Mouse (Mus musculus): ENCODE measurements around the gene Depdc7.

Gene Depdc7

GRCm38 (mm10) chr2:104703158-104703557 lies 39.5 kb downstream of the Depdc7 start:
- no peaks in the 10 kb centered on the region for H3K27me3 ChIP-seq (ENCODE audit: control insufficient read depth, insufficient read depth, low read length, poor library complexity, severe bottlenecking)
- DNase-seq (ENCODE audit: low read depth, low spot score) = no peak
- no peaks in the 10 kb centered on the region for H3K36me3 ChIP-seq (ENCODE audit: control insufficient read depth, insufficient read depth, low read length, poor library complexity, severe bottlenecking)

GRCm38 (mm10) chr2:104699659-104700058 lies 43.0 kb downstream of the Depdc7 start:
- DNase-seq (ENCODE audit: low read depth, low spot score) = no peak
- Histone ChIP-seq H3K27me3 (ENCODE audit: control insufficient read depth, insufficient read depth, low read length, poor library complexity, severe bottlenecking) (no peaks in the 10 kb centered on the region), H3K36me3 (ENCODE audit: control insufficient read depth, insufficient read depth, low read length, poor library complexity, severe bottlenecking) (no peaks in the 10 kb centered on the region)

GRCm38 (mm10) chr2:104692551-104692950 lies 50.1 kb downstream of the Depdc7 start:
- H3K27me3 ChIP-seq (ENCODE audit: control insufficient read depth, insufficient read depth, low read length, poor library complexity, severe bottlenecking) = no peaks in the 10 kb centered on the region
- no peak for DNase-seq (ENCODE audit: low read depth, low spot score)
- no peaks in the 10 kb centered on the region for H3K36me3 ChIP-seq (ENCODE audit: control insufficient read depth, insufficient read depth, low read length, poor library complexity, severe bottlenecking)

GRCm38 (mm10) chr2:104690720-104691119 lies 52.0 kb downstream of the Depdc7 start:
- no peaks in the 10 kb centered on the region for H3K36me3 ChIP-seq (ENCODE audit: control insufficient read depth, insufficient read depth, low read length, poor library complexity, severe bottlenecking)
- DNase-seq (ENCODE audit: low read depth, low spot score) = peak; percentile 51
- H3K27me3 ChIP-seq (ENCODE audit: control insufficient read depth, insufficient read depth, low read length, poor library complexity, severe bottlenecking) = no peaks in the 10 kb centered on the region

GRCm38 (mm10) chr2:104688724-104689123 lies 54.0 kb downstream of the Depdc7 start:
- H3K27me3 ChIP-seq (ENCODE audit: control insufficient read depth, insufficient read depth, low read length, poor library complexity, severe bottlenecking) = no peaks in the 10 kb centered on the region
- no peak for DNase-seq (ENCODE audit: low read depth, low spot score)
- no peaks in the 10 kb centered on the region for H3K36me3 ChIP-seq (ENCODE audit: control insufficient read depth, insufficient read depth, low read length, poor library complexity, severe bottlenecking)

- no peaks in the 10 kb centered on the region for H3K27me3 ChIP-seq (ENCODE audit: control insufficient read depth, insufficient read depth, low read length, poor library complexity, severe bottlenecking)
Measured at GRCm38 (mm10) chr2:104688321-104688720, 54.4 kb downstream of the Depdc7 start.

GRCm38 (mm10) chr2:104687261-104687660 lies 55.4 kb downstream of the Depdc7 start:
- no peaks in the 10 kb centered on the region for H3K36me3 ChIP-seq (ENCODE audit: control insufficient read depth, insufficient read depth, low read length, poor library complexity, severe bottlenecking)
- no peaks in the 10 kb centered on the region for H3K27me3 ChIP-seq (ENCODE audit: control insufficient read depth, insufficient read depth, low read length, poor library complexity, severe bottlenecking)
- DNase-seq (ENCODE audit: low read depth, low spot score) = peak; percentile 29

More at GRCm38 (mm10) chr2:104688321-104688720, 54.4 kb downstream of the Depdc7 start:
- H3K36me3 ChIP-seq (ENCODE audit: control insufficient read depth, insufficient read depth, low read length, poor library complexity, severe bottlenecking) = no peaks in the 10 kb centered on the region
- DNase-seq (ENCODE audit: low read depth, low spot score) = no peak

- no peaks in the 10 kb centered on the region for H3K36me3 ChIP-seq (ENCODE audit: control insufficient read depth, insufficient read depth, low read length, poor library complexity, severe bottlenecking)
- peak; percentile 80 for DNase-seq (ENCODE audit: low read depth, low spot score)
- H3K27me3 ChIP-seq (ENCODE audit: control insufficient read depth, insufficient read depth, low read length, poor library complexity, severe bottlenecking) = no peaks in the 10 kb centered on the region
Measured at GRCm38 (mm10) chr2:104685418-104685817, 57.3 kb downstream of the Depdc7 start.

GRCm38 (mm10) chr2:104684771-104685170 lies 57.9 kb downstream of the Depdc7 start:
- Histone ChIP-seq H3K36me3 (ENCODE audit: control insufficient read depth, insufficient read depth, low read length, poor library complexity, severe bottlenecking) (no peaks in the 10 kb centered on the region), H3K27me3 (ENCODE audit: control insufficient read depth, insufficient read depth, low read length, poor library complexity, severe bottlenecking) (no peaks in the 10 kb centered on the region)
- no peak for DNase-seq (ENCODE audit: low read depth, low spot score)

GRCm38 (mm10) chr2:104677326-104677725 lies 65.4 kb downstream of the Depdc7 start:
- DNase-seq (ENCODE audit: low read depth, low spot score) = no peak
- Histone ChIP-seq H3K36me3 (ENCODE audit: control insufficient read depth, insufficient read depth, low read length, poor library complexity, severe bottlenecking) (no peaks in the 10 kb centered on the region), H3K27me3 (ENCODE audit: control insufficient read depth, insufficient read depth, low read length, poor library complexity, severe bottlenecking) (no peaks in the 10 kb centered on the region)
